Mouse (Mus musculus): ENCODE results near the gene Celsr1.
A peak's percentile ranks its signal among the peaks of the same experiment; 100 is the strongest.

The Celsr1 gene

DNA sequence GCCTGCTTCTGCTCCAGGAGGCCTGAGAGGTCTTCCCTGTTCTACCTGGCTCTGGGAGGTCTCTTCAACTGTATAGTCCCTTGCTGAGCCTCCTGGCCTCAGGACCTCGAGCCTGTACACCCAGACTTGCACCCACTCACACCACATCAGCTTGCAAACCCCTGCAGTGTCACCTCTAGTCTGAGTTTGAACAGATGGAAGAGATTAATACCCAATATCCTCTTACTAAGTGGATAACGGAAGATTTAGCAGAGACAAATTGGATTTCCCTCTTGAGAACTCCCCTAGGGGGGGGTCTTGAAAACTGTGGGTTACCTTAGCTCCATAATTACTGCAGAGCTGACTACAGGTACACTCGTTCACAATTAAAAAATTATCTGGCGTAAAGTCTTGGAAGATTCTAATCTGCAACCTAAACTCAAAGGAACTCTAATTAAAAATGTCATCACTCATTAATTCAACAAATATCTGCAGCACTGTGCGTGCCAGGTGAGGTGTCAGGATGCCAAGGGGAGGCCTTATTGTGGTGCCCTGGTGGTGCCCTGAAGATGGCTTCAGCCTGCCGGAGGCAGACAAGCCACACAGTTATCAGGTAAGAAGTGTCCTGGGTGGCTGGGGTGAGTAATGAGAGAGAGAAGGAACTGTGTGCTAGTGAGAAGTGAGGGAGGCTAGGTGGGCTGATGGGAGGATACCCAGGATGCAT is 38.5 kb downstream of the Celsr1 start:
- no peak for DNase-seq (ENCODE audit: low spot score in 2 of 2)

DNA sequence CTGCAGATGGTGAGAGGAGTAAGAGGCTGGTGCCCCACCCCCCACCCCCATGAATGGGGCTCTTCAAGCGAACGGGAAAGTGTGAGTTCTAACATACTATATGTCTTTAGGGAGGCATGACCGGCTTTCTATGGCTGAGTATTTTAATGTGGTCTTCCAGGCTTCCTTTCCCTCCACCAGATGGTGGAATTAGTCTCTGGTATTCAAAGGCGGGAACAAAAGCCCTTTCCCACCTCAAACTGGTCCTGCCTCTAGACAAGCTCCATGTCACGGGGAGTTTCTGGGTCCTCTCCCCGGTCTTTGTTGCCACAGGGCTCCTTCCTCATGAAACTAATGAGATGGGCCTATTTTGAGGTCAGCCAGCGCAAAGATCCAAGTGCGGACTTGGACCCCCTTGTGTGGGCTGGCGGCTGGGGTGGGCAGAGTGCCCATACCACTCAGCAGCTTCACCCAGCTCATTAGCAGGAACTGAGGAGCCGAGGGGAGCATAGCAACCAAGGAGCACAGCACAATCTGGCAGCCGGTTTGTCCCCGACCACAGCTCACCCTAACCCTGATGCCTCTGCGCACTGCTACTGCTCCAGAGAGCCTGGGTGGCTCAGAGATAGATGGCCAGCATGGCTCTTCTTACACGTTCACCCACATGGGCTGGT is 39.5 kb downstream of the Celsr1 start:
- no peak for DNase-seq (ENCODE audit: low spot score in 2 of 2)

GRCm38 (mm10) chr15:85993386-85993785 is 40.2 kb downstream of the Celsr1 start:
- no peak for DNase-seq (ENCODE audit: low spot score in 2 of 2)

DNA sequence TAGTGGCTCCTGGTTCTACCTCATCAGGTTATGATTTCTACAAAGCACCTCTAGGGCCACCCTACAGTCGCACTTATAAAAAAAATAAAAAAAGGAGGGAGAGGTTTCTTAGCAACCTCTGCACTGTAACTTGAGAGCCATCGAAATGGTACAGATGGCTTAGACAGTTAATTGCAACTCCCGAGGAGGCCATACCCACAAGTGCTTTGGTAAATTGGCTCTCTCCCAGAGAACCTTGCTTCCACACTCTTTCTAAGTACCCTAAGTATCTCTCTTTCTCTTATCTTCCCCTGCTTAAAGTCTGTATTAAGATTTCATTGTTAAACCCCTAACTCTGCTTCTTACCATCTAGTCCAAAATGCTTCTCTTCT is 41.5 kb downstream of the Celsr1 start:
- DNase-seq (ENCODE audit: low spot score in 2 of 2) = no peak

DNA sequence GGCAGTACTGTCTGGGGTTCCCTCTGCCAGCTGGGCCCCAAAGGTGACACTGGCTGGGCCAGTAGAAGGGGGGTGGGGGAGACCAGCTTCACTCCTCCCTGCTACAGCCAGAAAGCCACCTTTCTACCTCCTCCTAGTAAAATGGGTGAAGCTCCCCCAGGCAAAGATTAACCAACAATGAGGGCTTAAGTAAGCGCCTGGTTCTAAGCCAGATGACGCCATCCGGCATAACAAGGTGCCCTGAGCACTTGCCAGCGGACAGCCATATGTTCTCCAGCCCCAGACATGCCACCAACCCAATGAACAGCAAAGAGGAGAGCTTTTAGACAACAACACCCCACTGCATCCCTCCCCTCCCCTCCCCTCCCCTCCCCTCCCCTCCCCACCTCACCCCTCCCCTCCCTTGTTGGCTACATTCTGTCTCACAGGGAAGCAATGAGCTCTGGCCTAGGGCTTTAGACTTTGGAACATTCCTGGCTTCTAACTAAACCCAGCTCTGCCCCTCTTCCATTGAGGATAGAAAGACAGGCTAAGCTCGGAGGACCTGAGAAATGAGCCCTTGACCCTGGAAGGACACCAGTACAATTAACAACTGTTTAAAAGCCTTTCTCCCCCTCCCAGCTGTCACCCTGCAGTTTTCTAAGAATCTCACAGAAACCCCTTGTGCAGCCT is 42.0 kb downstream of the Celsr1 start:
- DNase-seq (ENCODE audit: low spot score in 2 of 2) = no peak

DNA sequence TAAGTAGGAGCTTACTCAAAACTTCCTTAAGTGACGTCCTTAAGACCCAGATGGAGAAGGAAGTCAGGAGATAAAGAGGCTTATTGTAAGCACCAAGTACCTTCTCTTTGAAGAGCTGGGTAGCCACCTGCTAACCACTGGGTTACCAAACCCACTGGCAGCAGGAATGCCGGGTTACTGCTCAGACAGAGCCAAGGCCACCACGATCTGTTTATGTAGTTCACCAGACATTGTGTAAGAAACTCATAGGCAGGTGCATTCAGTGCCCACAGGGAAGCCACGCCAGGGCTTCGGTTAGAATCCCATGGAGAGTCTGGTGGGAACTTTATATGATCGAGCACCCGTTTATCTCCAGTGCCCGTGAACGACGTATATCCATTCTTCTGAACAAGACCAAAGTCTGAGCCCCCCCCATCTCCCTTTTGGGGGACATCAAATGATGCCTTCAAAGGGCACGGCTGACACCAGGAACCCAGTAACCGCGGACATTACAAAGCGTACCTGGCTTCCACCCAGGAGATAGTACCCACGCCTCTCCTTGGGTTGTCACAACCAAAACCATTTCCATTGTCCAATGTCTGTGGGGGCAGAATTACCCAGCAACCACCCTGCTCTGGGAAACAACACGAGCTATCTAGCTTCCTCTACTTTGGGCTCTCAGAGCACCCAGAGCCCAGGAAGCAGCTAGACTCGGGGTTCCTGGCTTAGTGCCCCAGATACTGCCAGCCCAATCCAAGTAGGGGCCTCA is 42.7 kb downstream of the Celsr1 start:
- DNase-seq (ENCODE audit: low spot score in 2 of 2) = no peak

DNA sequence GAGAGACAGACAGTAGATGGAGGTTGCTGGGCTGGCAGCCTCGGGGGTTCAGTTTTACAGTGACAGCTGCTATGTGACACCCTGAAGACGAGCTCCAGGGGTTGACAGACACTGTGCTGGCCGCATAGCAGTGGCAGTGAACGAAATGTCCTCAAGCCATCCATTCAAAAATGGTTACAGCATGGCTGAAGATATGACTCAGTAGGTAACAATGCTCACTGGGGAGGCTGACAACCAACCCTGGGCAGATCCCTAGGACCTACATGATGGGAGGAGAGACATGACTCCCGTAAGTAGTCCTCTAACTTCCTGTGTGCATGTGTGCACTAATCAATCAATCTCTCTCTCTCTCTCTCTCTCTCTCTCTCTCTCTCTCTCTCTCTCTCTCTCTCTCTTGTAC is 45.7 kb downstream of the Celsr1 start:
- no peak for DNase-seq (ENCODE audit: low spot score in 2 of 2)

- no peak for DNase-seq (ENCODE audit: low spot score in 2 of 2)
Observed at GRCm38 (mm10) chr15:85986170-85986569, 47.4 kb downstream of the Celsr1 start.

DNA sequence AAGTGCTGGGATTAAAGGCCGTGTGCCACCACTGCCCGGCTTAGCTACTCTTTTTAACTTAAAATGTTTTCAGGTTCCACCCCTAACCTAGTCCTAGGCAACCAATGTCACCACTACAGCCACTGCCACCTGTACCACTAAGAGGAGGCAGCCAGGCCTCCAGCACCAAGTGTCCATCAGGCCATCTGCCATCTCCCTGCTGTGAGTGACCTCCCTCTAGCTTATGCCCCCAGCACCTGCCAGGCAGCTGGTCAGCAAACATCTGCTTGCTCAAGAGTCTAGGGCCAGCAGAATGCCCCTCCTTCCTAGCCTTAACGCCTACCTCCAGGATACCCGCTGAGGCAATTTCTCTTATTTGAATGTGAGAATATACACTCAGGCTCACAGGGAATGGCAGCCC is 48.0 kb downstream of the Celsr1 start:
- no peak for DNase-seq (ENCODE audit: low spot score in 2 of 2)

DNA sequence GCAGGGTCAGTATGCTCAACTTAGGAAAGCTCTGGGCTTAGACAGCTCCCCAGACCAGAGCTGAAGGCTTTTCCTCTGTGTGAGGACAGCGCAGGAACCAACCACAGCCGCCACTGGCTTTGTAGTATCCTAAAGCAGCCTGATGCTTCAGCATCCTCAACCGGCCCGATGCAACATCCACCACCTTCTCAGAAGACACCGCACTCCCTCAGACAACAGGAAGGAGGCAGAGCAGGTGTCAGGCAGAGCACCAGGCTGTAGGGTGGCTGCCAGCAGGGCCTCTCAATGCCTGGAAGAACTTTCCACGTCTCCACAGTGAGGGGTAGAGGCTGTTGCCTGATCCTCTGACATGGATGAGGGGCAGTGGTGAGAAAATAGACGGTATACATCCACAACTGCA is 50.4 kb downstream of the Celsr1 start:
- DNase-seq (ENCODE audit: low spot score in 2 of 2) = peak; percentile 37 to 46

DNA sequence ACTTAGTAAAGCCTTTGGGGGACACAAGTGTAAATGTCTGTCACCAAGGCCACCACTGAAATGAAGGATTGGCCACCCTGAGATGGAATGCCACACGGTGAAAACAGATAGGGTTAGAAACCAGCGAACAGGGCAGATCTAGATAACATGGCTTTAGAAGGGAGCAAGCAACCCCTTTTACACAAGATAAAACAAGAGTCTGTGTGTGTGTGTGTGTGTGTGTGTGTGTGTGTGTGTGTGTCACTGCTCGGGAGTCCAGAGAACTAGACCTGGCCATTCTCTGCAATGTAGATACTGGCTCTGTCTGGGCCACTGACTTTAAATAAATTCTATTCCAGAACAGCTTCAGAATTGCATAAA is 51.2 kb downstream of the Celsr1 start:
- no peak for DNase-seq (ENCODE audit: low spot score in 2 of 2)

DNA sequence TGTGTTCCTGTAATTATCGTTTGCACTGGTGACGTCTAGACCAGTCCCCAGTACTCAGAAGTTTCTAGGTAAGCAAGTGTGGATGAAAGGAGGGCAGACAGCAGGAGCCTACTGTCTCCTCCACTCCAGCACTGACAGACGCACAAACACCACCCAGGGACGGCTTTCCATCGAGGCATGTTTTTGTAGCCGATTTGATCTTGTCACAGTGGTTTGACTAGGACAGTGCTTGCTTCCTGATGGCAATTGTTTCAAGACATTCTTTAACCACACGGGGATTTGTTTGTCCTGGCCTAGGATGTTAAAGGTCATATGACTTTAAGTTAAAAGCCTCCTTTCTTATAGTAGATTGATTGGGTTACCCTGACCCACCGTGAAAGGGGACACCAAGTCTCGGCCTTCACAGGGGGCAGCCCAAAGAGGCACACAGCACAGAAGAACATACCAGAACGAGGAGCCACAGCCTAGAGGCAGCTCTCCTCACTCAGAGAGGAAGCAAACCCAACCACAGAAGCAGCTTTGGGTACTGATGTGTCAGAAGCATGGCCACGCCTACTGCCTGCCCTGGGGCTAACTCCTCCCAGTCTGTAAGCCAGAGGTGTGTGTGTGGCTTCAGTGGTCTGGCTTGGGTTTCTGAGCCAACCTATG is 51.7 kb downstream of the Celsr1 start:
- peak; percentile 80 to 82 for DNase-seq (ENCODE audit: low spot score in 2 of 2)

GRCm38 (mm10) chr15:85977086-85977485 is 56.5 kb downstream of the Celsr1 start:
- DNase-seq (ENCODE audit: low spot score in 2 of 2) = no peak

- no peak for DNase-seq (ENCODE audit: low spot score in 2 of 2)
Observed at GRCm38 (mm10) chr15:85975746-85976145, 57.8 kb downstream of the Celsr1 start.

- no peak for DNase-seq (ENCODE audit: low spot score in 2 of 2)
Observed at GRCm38 (mm10) chr15:85971596-85971995, 62.0 kb downstream of the Celsr1 start.

DNA sequence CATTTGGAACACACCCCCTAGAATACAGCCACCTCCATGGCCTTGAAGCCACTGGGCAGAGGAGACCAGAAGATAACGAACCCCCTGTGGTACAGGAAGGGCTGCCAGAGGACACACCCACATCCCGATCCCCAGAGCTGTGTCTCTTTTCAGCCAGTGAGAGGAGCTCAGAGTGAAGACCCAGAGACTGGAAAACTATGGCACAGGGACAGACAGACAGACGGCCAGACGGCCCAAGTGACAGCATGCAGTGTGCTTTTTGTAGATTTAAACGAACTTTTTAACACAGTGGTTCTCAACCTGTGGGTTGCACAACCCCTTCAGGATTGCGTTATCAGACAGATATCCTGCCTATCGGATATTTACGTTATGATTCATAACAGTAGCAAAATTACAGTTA is 63.1 kb downstream of the Celsr1 start:
- DNase-seq (ENCODE audit: low spot score in 2 of 2) = no peak

DNA sequence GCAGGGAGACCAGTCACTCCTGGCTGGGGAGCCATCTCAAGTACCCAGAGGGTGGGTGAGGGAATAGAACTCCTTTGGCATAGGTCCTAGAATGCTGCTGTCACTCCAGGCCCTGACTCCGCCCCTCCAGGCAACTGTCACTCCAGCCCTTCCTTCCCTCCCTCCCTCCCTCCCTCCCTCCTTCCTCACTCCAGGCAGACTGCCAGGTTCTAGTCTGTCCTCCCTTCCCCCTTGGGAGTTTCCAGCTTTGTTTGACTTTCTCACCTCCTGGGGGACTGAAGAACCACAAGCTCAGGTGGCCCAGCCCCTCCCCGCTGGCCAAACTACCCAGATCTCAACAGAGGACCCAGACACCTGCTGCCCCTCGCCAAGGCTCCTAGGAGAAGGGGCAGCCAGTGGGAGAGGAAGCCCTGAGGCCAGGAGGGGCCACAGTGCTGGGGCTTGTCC is 63.8 kb downstream of the Celsr1 start:
- no peak for DNase-seq (ENCODE audit: low spot score in 2 of 2)

DNA sequence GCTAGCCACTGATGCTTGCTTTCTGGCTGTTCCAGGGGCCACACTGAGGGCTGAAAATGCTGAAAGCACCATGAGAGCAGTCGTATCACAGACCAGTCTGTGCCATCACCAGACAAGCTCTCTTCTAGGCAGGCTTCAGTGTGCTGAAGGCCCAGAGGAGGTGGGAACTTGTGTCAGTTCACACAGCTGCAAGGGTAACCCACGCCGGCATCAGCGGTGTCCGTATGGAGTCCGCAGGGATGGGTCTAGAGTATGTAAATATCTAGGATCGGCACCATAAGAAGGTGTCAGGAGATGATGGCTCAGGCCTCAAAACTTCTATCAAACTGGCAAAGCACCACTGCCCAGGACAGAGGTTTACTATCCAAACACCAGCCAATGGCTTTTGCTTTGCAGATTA is 64.3 kb downstream of the Celsr1 start:
- no peak for DNase-seq (ENCODE audit: low spot score in 2 of 2)

- DNase-seq (ENCODE audit: low spot score in 2 of 2) = no peak
Observed at GRCm38 (mm10) chr15:85966032-85966431, 67.5 kb downstream of the Celsr1 start.

GRCm38 (mm10) chr15:85963279-85963840 is 70.2 kb downstream of the Celsr1 start:
- DNase-seq (ENCODE audit: low spot score in 2 of 2) = no peak

GRCm38 (mm10) chr15:85962691-85963090 is 70.9 kb downstream of the Celsr1 start:
- no peak for DNase-seq (ENCODE audit: low spot score in 2 of 2)

- no peak for DNase-seq (ENCODE audit: low spot score in 2 of 2)
Observed at GRCm38 (mm10) chr15:85961651-85962050, 71.9 kb downstream of the Celsr1 start.
